15 mouse cellular contexts compared by ENCODE assay signal in the genomic region with DNA sequence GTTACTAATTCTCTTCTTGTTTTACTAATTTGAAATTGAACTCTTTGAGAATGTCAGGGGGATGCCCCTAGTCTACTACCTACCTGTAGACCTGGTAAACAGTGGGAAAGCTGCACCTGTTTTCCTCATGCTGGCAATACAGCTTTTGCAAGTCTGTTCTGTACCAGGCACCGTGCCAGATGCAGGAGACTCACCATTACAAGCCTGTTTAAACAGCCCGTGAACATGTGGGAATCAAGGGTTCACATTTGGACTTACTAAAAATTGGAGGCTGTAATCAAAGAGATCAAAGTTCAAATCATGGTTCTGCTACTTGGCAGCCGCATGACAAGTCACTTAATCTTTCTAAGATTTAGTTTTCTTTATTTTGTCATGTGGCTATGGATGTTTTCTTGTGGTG.
"Had no signal": no experiment of that assay in that cellular context is flagged by ENCODE, and none has a peak within 500 bp of the region (broad histone marks: within the 10 kb centered on the region; RNA-seq: fewer than 3 reads in every experiment).

No protein-coding gene starts in this region.

- H3K4me3 ChIP-seq: left cerebral cortex, adult 2 months; liver, embryonic 15.5 days; lung, embryonic 15.5 days; midbrain, embryonic 12.5 days; midbrain, embryonic 15.5 days; neural tube, embryonic 13.5 days had no signal

- DNase-seq: layer of hippocampus, postnatal 36 days; lung, adult 18-20 months; lung, postnatal 14 days; lung, postnatal 4 days; thymus, adult 2 months; thymus, postnatal 14 days; thymus, postnatal 4 days had no signal

- H3K27ac ChIP-seq: left cerebral cortex, adult 2 months; liver, embryonic 15.5 days; lung, embryonic 15.5 days; midbrain, embryonic 12.5 days; midbrain, embryonic 15.5 days; neural tube, embryonic 13.5 days had no signal

- H3K4me2 ChIP-seq: liver, embryonic 11.5 days; liver, embryonic 15.5 days; lung, embryonic 15.5 days; midbrain, embryonic 12.5 days; midbrain, embryonic 15.5 days; neural tube, embryonic 13.5 days had no signal

- ATAC-seq: intestine, postnatal 0 days; midbrain, embryonic 15.5 days had no signal

- H3K9me3 ChIP-seq: liver, embryonic 15.5 days; lung, embryonic 15.5 days; midbrain, embryonic 12.5 days; midbrain, embryonic 15.5 days; neural tube, embryonic 13.5 days had no signal

- H3K9ac ChIP-seq: liver, embryonic 15.5 days; lung, embryonic 15.5 days; midbrain, embryonic 12.5 days; midbrain, embryonic 15.5 days; neural tube, embryonic 13.5 days had no signal

- H3K4me1 ChIP-seq: liver, embryonic 15.5 days; lung, embryonic 15.5 days; midbrain, embryonic 12.5 days; midbrain, embryonic 15.5 days; neural tube, embryonic 13.5 days had no signal

- H3K36me3 ChIP-seq: liver, embryonic 15.5 days; lung, embryonic 15.5 days; midbrain, embryonic 12.5 days; midbrain, embryonic 15.5 days; neural tube, embryonic 13.5 days had no signal

- H3K27me3 ChIP-seq: liver, embryonic 15.5 days; lung, embryonic 15.5 days had no signal
